Mouse (Mus musculus) hindbrain, embryonic 16.5 days (tissue): ENCODE results near the gene Mrgpra9. TPM values are rescaled to one million over a fixed set of nuclear protein-coding genes. Genes with fewer than 3 reads are reported as not detected.
"Not testable (repeated sequence)": the region's sequence is repeated elsewhere in the genome, so short reads cannot be mapped to it uniquely, and the experiment has no call there.

Experiments used
- ATAC-seq: fragments of 200-750 bp; cut with Nextera tagmentation; 2 replicates; pipeline ENCODE4 v1.8.0; 2017; ENCODE audit warnings: moderate TSS enrichment, moderate library complexity
- H3K27ac ChIP-seq: fragments of 300-500 bp; sonication (generic); 2 replicates; pipeline ENCODE4 v1.5.1; 2014; ENCODE audit warnings: low read depth, mild to moderate bottlenecking, control low read depth, low read length, moderate library complexity
- H3K27me3 ChIP-seq: fragments of 300-500 bp; sonication (generic); replicated peaks from 2 replicates; pipeline ENCODE4 v1.6.1; 2014; ENCODE audit warnings: low read length; ENCODE audit not compliant: control insufficient read depth, insufficient read depth
- H3K36me3 ChIP-seq: fragments of 300-500 bp; sonication (generic); 2 replicates; pipeline ENCODE4 v1.6.1; 2014; ENCODE audit warnings: mild to moderate bottlenecking, low read length, moderate library complexity, mixed read lengths; ENCODE audit not compliant: control insufficient read depth, insufficient read depth
- H3K4me1 ChIP-seq: fragments of 300-500 bp; sonication (generic); 2 replicates; pipeline ENCODE4 v1.6.1; 2014; ENCODE audit warnings: low read depth, low read length; ENCODE audit not compliant: control insufficient read depth, insufficient read depth
- H3K4me2 ChIP-seq: fragments of 300-500 bp; sonication (generic); 2 replicates; pipeline ENCODE4 v1.6.1; 2014; ENCODE audit warnings: mild to moderate bottlenecking, low read length, control low read depth, moderate library complexity
- H3K4me3 ChIP-seq: fragments of 300-500 bp; sonication (generic); 2 replicates; pipeline ENCODE4 v1.5.1; 2014; ENCODE audit warnings: mild to moderate bottlenecking, low read length, control low read depth, moderate library complexity
- H3K9ac ChIP-seq: fragments of 300-500 bp; sonication (generic); 2 replicates; pipeline ENCODE4 v1.6.1; 2014; ENCODE audit warnings: low read depth, mild to moderate bottlenecking, control low read depth, low read length, moderate library complexity
- H3K9me3 ChIP-seq: fragments of 300-500 bp; sonication (generic); 2 replicates; pipeline ENCODE4 v1.6.1; 2014; ENCODE audit warnings: mild to moderate bottlenecking, low read length, moderate library complexity; ENCODE audit not compliant: control insufficient read depth
- WGBS: fragments of 180-500 bp; shearing (Covaris S2); extraction: QIAGEN DNeasy Blood & Tissue Kit; methylation state at CpG from one replicate; pipeline ENCODE4 v1.1.7; 2014; 5-methylcytosine and 5-hydroxymethylcytosine counted together
- polyA plus RNA-seq: library from polyadenylated mRNA; unstranded; fragments of >200 nt; fragmentation: Nextera tagmentation; extraction: Ambion mirVana; gene quantifications from 2 replicates; pipeline ENCODE4 v1.2.1, GENCODE M21; 2015

Gene Mrgpra9
- polyA plus RNA-seq, result not detected in 2 replicates

DNA sequence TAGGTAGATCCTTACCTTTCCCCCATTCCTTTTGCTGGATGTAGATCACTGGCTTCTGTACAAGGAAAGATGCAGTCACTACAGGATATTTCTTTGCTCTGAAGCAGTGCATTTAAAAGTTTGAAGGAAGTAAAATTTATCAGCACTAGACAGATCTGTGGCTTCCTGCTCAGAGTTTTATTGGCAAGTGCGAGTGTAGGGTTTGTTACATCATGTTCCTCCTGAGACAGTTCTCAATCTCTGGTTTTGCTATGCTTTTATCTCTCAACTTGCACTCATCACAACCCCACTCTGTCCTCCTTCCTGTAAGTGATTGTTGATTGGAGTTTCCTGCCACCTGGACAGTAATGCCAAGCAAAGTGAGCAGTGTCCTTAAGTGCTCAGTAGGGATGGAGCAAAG, at the start of gene Mrgpra9:
Mrgpra9 (minus strand) TSS at position 79 of the 400 bp plus-strand sequence.
- Histone ChIP-seq H3K36me3 (no peaks in the 10 kb centered on the region), H3K9ac (no peak within 1 kb of the TSS), H3K4me2 (no peak within 1 kb of the TSS), H3K9me3 (no peaks in the 10 kb centered on the region), H3K4me3 (no peak within 1 kb of the TSS), H3K27ac (no peak within 1 kb of the TSS), H3K4me1 (no peaks in the 10 kb centered on the region), H3K27me3 (no peaks in the 10 kb centered on the region)
- no peak for ATAC-seq
- 81% methylated on average over 1 of the region's 1 CpGs for WGBS

DNA sequence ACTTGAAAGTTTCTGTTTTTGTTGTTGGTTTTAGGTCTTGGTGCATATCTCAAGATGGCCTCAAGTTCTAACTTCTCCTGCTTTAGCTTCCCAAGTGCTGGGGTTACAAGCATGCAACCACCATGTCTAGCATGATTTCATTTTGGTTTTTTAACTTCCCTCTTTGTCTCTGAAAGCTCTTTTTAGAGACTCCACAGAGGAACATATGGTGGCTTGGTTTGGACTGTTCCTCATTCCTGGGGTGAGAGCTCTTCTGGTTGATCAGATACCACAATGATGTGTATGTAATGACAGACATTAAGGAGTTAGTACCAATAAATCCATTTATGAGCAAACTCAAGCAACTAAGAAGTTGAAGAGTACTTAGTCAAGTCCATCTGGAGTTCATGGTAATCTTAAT, 47.0 kb upstream of the Mrgpra9 start:
- not testable (repeated sequence) for H3K9me3 ChIP-seq, H3K4me3 ChIP-seq, H3K36me3 ChIP-seq, ATAC-seq, H3K4me2 ChIP-seq, H3K27me3 ChIP-seq, H3K4me1 ChIP-seq, H3K27ac ChIP-seq, H3K9ac ChIP-seq

DNA sequence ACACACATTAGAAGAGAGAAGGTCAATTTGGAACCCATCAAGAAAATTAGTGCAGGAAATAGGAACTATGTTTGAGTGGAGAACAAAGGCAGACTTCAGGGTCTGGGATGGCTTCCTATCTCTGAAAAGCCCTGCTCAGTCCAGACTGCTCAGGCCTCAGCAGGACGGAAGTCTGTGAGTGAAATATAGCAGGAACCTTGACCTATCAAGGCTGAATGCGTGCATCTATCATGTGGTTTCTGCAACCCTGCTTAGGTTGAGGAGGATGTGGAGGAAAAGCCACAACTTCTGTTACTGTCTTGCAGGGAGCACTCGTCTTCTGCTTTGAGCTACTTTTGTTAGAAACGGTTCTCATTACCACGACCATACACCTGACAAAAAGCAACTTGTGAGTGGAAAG, 18.9 kb upstream of the Mrgpra9 start:
- not testable (repeated sequence) for H3K4me3 ChIP-seq, H3K36me3 ChIP-seq, H3K4me1 ChIP-seq, H3K27me3 ChIP-seq, H3K9me3 ChIP-seq, ATAC-seq, H3K9ac ChIP-seq, H3K27ac ChIP-seq, H3K4me2 ChIP-seq
- 90% methylated on average over 5 of the region's 5 CpGs for WGBS

DNA sequence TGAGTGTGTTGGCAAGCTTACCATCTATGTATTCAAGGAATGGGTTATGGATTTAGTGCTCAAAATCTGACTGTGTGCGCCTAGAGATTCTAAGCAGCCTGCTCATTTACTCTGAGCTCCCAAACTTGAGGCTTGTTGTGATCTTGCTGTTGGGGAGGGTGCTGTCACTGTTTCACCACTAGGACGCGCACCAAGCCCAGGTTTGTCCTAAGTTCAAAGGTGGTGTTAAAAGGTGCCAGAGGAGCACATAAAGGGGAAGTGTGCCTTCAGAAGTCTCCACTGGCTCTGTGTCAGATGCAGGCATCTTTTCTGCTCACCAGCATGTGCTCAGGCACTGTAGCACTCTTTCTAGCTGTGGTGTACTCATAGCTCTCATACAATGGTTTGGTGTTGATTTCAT, 8.0 kb downstream of the Mrgpra9 start:
- H3K4me3 ChIP-seq, result no peak overlapping the region
- no peak overlapping the region for H3K9ac ChIP-seq
- H3K4me2 ChIP-seq, result no peak overlapping the region
- WGBS, result 60% methylated on average over 3 of the region's 3 CpGs
- no peak for ATAC-seq
- no peaks in the 10 kb centered on the region for H3K9me3 ChIP-seq
- H3K4me1 ChIP-seq, result no peaks in the 10 kb centered on the region
- no peak overlapping the region for H3K27ac ChIP-seq
- no peaks in the 10 kb centered on the region for H3K27me3 ChIP-seq
- H3K36me3 ChIP-seq, result no peaks in the 10 kb centered on the region

DNA sequence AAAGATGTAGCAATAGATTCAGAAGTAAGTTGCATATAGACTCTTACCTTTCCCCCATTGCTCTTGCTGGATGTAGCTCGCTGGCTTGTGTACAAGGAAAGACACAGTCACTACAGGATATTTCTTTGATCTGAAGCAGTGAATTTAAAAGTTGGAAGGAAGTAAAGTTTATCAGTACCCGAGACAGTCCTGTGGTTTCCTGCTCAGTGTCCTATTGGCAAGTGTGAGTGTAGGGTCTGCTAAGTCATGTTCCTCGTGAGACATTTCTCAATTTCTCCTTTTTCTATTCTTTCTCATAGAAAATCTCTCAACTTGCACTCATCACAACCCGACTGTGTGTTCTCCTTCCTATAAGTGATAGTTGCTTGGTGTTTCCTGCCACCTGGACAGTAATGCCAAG, 47.8 kb downstream of the Mrgpra9 start, which contains the start of gene Mrgpra6:
Mrgpra6 (minus strand) TSS at position 91 of the 400 bp plus-strand sequence.
- Histone ChIP-seq H3K9ac (no peak within 1 kb of the TSS), H3K27ac (no peak within 1 kb of the TSS), H3K4me1 (no peaks in the 10 kb centered on the region), H3K4me3 (no peak within 1 kb of the TSS), H3K9me3 (no peaks in the 10 kb centered on the region), H3K4me2 (no peak within 1 kb of the TSS), H3K36me3 (no peaks in the 10 kb centered on the region), H3K27me3 (no peaks in the 10 kb centered on the region)
- WGBS, result 75% methylated on average over 4 of the region's 4 CpGs
- no peak for ATAC-seq

DNA sequence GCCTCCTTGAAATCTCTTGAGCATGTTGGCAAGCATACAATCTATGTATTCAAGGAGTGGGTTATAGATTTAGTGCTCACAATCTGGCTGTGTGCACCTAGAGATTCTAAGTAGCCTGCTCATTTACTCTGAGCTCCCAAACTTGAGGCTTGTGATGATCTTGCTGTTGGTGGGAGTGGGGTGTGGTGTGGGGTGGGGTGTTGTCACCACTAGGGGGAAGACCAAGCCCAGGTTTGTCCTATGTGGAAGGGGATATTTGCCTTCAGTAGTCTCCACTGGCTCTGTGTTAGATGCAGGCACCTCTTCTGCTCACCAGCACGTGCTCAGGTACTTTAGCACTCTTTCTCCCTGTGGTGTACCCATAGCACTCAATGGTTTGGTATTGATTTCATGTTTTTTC, 57.4 kb downstream of the Mrgpra9 start:
- H3K9ac ChIP-seq, result no peak overlapping the region
- 52% methylated on average over 1 of the region's 1 CpGs for WGBS
- H3K27ac ChIP-seq, result no peak overlapping the region
- no peaks in the 10 kb centered on the region for H3K36me3 ChIP-seq
- H3K4me3 ChIP-seq, result no peak overlapping the region
- no peak overlapping the region for H3K4me2 ChIP-seq
- no peak for ATAC-seq
- no peaks in the 10 kb centered on the region for H3K9me3 ChIP-seq
- no peaks in the 10 kb centered on the region for H3K4me1 ChIP-seq
- H3K27me3 ChIP-seq, result no peaks in the 10 kb centered on the region

Other genes with a start within 250 kb of the Mrgpra9 start
- gene Spty2d1, start 244.4 kb downstream of the Mrgpra9 start, polyA plus RNA-seq, result 7.4 and 8.0 TPM in 2 replicates
- gene Tmem86a, start 202.2 kb downstream of the Mrgpra9 start, polyA plus RNA-seq, result 25.9 and 27.3 TPM in 2 replicates
- 181 and 198 TPM in 2 replicates for gene Ptpn5, start 119.2 kb downstream of the Mrgpra9 start, polyA plus RNA-seq
- gene Mrgpra6, start 47.9 kb downstream of the Mrgpra9 start, polyA plus RNA-seq, result not detected in 2 replicates
- not detected in 2 replicates for gene Mrgpra1, start 101.4 kb upstream of the Mrgpra9 start, polyA plus RNA-seq
- not detected in 2 replicates for gene Mrgpra2a, start 199.3 kb upstream of the Mrgpra9 start, polyA plus RNA-seq